Mouse (Mus musculus): Measurements from ENCODE around the gene Dhx8. TPM values are rescaled to one million over a fixed set of nuclear protein-coding genes. Genes with fewer than 3 reads are reported as not detected.

The Dhx8 gene
- polyA plus RNA-seq, 1 experiment, result 8.0 TPM

- Histone ChIP-seq H3K36me3 (ENCODE audit: control insufficient read depth, insufficient read depth, low read length) (no peaks in the 10 kb centered on the region), H3K27ac (ENCODE audit: insufficient read depth, low read depth, low read length) (no peak overlapping the region), H3K4me1 (ENCODE audit: control insufficient read depth, insufficient read depth, insufficient read length, low read length) (peaks cover 8% of the 10 kb centered on the region), H3K4me3 (ENCODE audit: low read depth, low read length) (no peak overlapping the region), H3K27me3 (ENCODE audit: control insufficient read depth, insufficient read depth, low read length) (peaks cover 23% of the 10 kb centered on the region)
- TF ChIP-seq CTCF (IDR thresholded peaks at IDR 0.05; ENCODE audit: extremely low read depth, insufficient read length, insufficient replicate concordance, low read depth, low read length), result no peak
- TF ChIP-seq POLR2A (IDR thresholded peaks at IDR 0.05; ENCODE audit: low read depth, low read length), result no peak
- WGBS, result 12% methylated on average over 9 of the region's 9 CpGs
Measured at GRCm38 (mm10) chr11:101783584-101783983, 50.9 kb downstream of the Dhx8 start.

- H3K27ac ChIP-seq (ENCODE audit: insufficient read depth, low read depth, low read length), result no peak overlapping the region
- 3% methylated on average over 19 of the region's 19 CpGs for WGBS
- peaks cover 23% of the 10 kb centered on the region for H3K27me3 ChIP-seq (ENCODE audit: control insufficient read depth, insufficient read depth, low read length)
- H3K36me3 ChIP-seq (ENCODE audit: control insufficient read depth, insufficient read depth, low read length), result no peaks in the 10 kb centered on the region
- H3K4me1 ChIP-seq (ENCODE audit: control insufficient read depth, insufficient read depth, insufficient read length, low read length), result peaks cover 8% of the 10 kb centered on the region
- no peak for TF ChIP-seq POLR2A (IDR thresholded peaks at IDR 0.05; ENCODE audit: low read depth, low read length)
- peak overlapping the region; percentile 28; the same call in 1 of the 2 replicates for H3K4me3 ChIP-seq (ENCODE audit: low read depth, low read length)
Measured at GRCm38 (mm10) chr11:101784072-101784471, 51.4 kb downstream of the Dhx8 start.

- Histone ChIP-seq H3K4me3 (ENCODE audit: low read depth, low read length) (peak overlapping the region; percentile 64), H3K27me3 (ENCODE audit: control insufficient read depth, insufficient read depth, low read length) (peaks cover 23% of the 10 kb centered on the region), H3K4me1 (ENCODE audit: control insufficient read depth, insufficient read depth, insufficient read length, low read length) (peaks cover 8% of the 10 kb centered on the region), H3K36me3 (ENCODE audit: control insufficient read depth, insufficient read depth, low read length) (no peaks in the 10 kb centered on the region), H3K27ac (ENCODE audit: insufficient read depth, low read depth, low read length) (no peak overlapping the region)
- under 1% methylated on average over 67 of the region's 67 CpGs for WGBS
- no peak for TF ChIP-seq POLR2A (IDR thresholded peaks at IDR 0.05; ENCODE audit: low read depth, low read length)
- TF ChIP-seq CTCF (IDR thresholded peaks at IDR 0.05; ENCODE audit: extremely low read depth, insufficient read length, insufficient replicate concordance, low read depth, low read length), result no peak
Measured at GRCm38 (mm10) chr11:101784488-101785142, 51.9 kb downstream of the Dhx8 start.

GRCm38 (mm10) chr11:101785143-101785851, 52.6 kb downstream of the Dhx8 start, which contains the start of gene Etv4:
Etv4 (minus strand) TSS chr11:101785371.
- H3K27ac ChIP-seq (ENCODE audit: insufficient read depth, low read depth, low read length), result no peak within 1 kb of the TSS
- TF ChIP-seq POLR2A (IDR thresholded peaks at IDR 0.05; ENCODE audit: low read depth, low read length), result 0 out of 2 replicates have a peak, but pooled peaks have one; percentile 10
- TF ChIP-seq CTCF (IDR thresholded peaks at IDR 0.05; ENCODE audit: extremely low read depth, insufficient read length, insufficient replicate concordance, low read depth, low read length), result no peak
- peaks cover 23% of the 10 kb centered on the region for H3K27me3 ChIP-seq (ENCODE audit: control insufficient read depth, insufficient read depth, low read length)
- no peaks in the 10 kb centered on the region for H3K36me3 ChIP-seq (ENCODE audit: control insufficient read depth, insufficient read depth, low read length)
- WGBS, result 1% methylated on average over 35 of the region's 35 CpGs
- H3K4me3 ChIP-seq (ENCODE audit: low read depth, low read length), result peak within 1 kb of the TSS; percentile 64
- H3K4me1 ChIP-seq (ENCODE audit: control insufficient read depth, insufficient read depth, insufficient read length, low read length), result peaks cover 8% of the 10 kb centered on the region

DNA sequence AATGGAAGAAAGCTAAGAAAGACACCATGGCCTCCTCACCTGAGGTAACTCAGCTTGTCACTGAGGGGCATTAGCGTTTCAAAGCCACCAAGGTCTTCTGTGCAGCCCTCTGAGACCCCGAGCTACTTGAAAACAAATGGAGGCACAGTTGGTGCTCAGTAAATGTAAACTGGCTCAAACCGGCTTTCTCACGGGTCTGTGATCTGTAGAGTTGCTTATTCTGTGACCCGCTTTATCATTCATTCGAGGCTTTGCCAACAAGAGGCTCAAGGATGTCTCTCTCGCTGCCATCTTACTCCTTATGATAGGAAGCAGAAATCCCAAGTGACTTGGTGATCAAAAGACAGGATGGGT, 53.1 kb downstream of the Dhx8 start:
- Histone ChIP-seq H3K27ac (ENCODE audit: insufficient read depth, low read depth, low read length) (no peak overlapping the region), H3K4me3 (ENCODE audit: low read depth, low read length) (peak overlapping the region; percentile 64; the same call in 1 of the 2 replicates), H3K4me1 (ENCODE audit: control insufficient read depth, insufficient read depth, insufficient read length, low read length) (peaks cover 8% of the 10 kb centered on the region), H3K36me3 (ENCODE audit: control insufficient read depth, insufficient read depth, low read length) (no peaks in the 10 kb centered on the region), H3K27me3 (ENCODE audit: control insufficient read depth, insufficient read depth, low read length) (peaks cover 26% of the 10 kb centered on the region)
- TF ChIP-seq CTCF (IDR thresholded peaks at IDR 0.05; ENCODE audit: extremely low read depth, insufficient read length, insufficient replicate concordance, low read depth, low read length), result no peak
- TF ChIP-seq POLR2A (IDR thresholded peaks at IDR 0.05; ENCODE audit: low read depth, low read length), result no peak
- 15% methylated on average over 7 of the region's 7 CpGs for WGBS

DNA sequence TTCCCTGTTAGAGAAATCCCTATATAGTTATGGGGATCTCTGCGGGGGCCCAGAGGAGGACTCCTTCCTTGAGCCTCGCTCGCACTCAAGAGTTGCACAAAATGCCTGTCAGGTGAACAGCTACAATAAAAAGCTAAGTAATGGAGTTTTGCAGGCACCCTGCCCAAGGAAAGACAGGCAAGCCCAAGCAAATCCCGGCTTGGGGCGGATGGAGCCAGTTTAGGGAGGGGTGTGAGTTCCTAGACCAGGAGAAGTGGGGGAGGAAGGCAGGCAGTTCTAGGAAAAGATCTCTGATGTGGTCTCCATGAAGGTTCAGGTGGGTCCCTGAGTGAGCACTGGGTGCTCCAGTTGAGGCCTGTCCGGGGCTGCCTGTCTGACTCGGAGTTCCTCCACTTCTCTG, 53.9 kb downstream of the Dhx8 start:
- 74% methylated on average over 7 of the region's 7 CpGs for WGBS
- Histone ChIP-seq H3K36me3 (ENCODE audit: control insufficient read depth, insufficient read depth, low read length) (no peaks in the 10 kb centered on the region), H3K27ac (ENCODE audit: insufficient read depth, low read depth, low read length) (no peak overlapping the region), H3K27me3 (ENCODE audit: control insufficient read depth, insufficient read depth, low read length) (peaks cover 31% of the 10 kb centered on the region), H3K4me1 (ENCODE audit: control insufficient read depth, insufficient read depth, insufficient read length, low read length) (peaks cover 8% of the 10 kb centered on the region), H3K4me3 (ENCODE audit: low read depth, low read length) (no peak overlapping the region)
- TF ChIP-seq POLR2A (IDR thresholded peaks at IDR 0.05; ENCODE audit: low read depth, low read length), result no peak

GRCm38 (mm10) chr11:101787432-101787831, 54.7 kb downstream of the Dhx8 start:
- Histone ChIP-seq H3K27me3 (ENCODE audit: control insufficient read depth, insufficient read depth, low read length) (peaks cover 33% of the 10 kb centered on the region), H3K27ac (ENCODE audit: insufficient read depth, low read depth, low read length) (no peak overlapping the region), H3K4me3 (ENCODE audit: low read depth, low read length) (no peak overlapping the region), H3K36me3 (ENCODE audit: control insufficient read depth, insufficient read depth, low read length) (no peaks in the 10 kb centered on the region), H3K4me1 (ENCODE audit: control insufficient read depth, insufficient read depth, insufficient read length, low read length) (peaks cover 8% of the 10 kb centered on the region)
- 89% methylated on average over 1 of the region's 1 CpGs for WGBS
- TF ChIP-seq CTCF (IDR thresholded peaks at IDR 0.05; ENCODE audit: extremely low read depth, insufficient read length, insufficient replicate concordance, low read depth, low read length) (no peak), POLR2A (IDR thresholded peaks at IDR 0.05; ENCODE audit: low read depth, low read length) (no peak)
